Mouse (Mus musculus) brain, embryonic 14.5 days (tissue): Measurements from ENCODE around the gene Eno2. TPM values are rescaled to one million over a fixed set of nuclear protein-coding genes. Genes with fewer than 3 reads are reported as not detected.

Experiments
- DNase-seq: peaks from one replicate; pipeline ENCODE4 v3.0.0-alpha.2; 2011; ENCODE audit warnings: low read depth
- CTCF ChIP-seq: fragments of 200-500 bp; IDR thresholded peaks from 2 replicates; pipeline ENCODE4 v1.5.1; 2012; ENCODE audit warnings: inconsistent platforms, mild to moderate bottlenecking, moderate library complexity, borderline replicate concordance; ENCODE audit not compliant: insufficient read depth, insufficient read length; ENCODE audit errors: extremely low read depth
- POLR2A ChIP-seq: fragments of 200-500 bp; IDR thresholded peaks from 2 replicates; pipeline ENCODE4 v1.6.1; 2012; ENCODE audit warnings: mild to moderate bottlenecking, inconsistent platforms, borderline replicate concordance; ENCODE audit not compliant: poor library complexity, insufficient read depth, insufficient read length, severe bottlenecking; ENCODE audit errors: extremely low read depth
- polyA plus RNA-seq: library from polyadenylated mRNA; depleted of rRNA; stranded (reverse); fragments of >200 nt; gene quantifications from 2 replicates; pipeline ENCODE4 v1.2.3, GENCODE M21; 2012

Gene Eno2
- polyA plus RNA-seq, 1 experiment, result 69.6 TPM

DNA sequence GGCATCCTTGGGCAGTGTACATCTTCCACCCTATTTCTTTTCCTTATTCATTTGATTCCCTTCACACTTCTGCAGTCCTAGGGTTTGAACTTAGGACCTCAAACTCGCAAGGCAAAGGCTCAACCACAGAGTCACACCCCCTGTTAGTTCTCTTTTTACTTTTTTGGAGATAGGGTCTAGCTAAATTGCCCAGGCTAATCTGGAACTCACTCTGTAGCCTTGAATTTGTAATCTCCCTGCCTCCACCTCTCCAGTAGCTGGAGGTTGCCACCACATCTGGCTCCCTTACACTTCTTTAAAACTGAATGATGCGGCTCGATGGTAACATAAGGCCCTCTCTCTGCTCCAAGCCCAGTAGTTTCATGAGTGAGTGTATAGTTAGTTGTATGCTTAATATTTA is 35.1 kb downstream of the Eno2 start:
- TF ChIP-seq CTCF, result no peak
- no peak for TF ChIP-seq POLR2A
- no peak for DNase-seq

DNA sequence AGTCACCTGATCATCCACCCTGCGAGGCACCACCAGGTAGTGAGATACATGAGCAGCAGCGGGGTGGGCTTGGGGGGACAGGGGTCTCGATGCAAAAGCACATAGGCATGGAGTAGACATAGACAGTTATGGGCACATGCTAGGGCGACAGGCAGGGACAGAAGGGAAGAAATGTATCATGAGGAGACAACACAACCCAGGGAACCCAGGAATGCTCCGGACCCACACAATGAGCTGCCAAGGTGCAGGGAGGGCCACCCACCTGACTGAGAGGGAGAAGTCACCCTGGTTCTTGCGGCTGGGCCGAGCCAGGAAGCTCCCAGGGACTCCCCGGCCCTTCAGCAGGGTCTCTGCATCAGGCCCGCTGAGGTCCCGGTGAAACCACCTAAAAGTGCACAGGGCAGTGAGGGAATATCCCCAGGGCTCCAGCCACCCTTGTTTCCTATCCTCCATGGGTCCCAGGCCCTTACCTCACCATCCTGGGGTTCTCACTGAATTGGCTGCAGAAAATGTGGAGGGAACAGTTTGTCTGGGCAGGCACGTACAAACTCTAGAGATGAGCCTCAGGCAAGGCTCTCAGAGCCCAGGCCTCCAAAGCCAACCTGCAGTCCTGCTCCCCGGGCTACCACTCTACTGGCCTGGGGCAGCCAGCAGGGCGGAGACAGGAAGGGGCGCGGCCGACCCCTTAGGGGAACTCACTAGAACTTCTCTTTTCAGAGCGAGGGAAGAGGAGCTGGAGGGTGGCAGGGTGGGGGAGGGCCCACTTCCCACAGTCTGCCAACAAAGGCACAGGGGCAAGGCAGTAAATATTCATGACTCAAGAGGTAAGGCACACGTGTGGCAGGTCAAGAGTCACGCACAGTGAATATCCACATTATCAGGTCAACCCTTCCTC is 36.8 kb downstream of the Eno2 start:
- DNase-seq, result no peak
- TF ChIP-seq CTCF (no peak), POLR2A (no peak)

DNA sequence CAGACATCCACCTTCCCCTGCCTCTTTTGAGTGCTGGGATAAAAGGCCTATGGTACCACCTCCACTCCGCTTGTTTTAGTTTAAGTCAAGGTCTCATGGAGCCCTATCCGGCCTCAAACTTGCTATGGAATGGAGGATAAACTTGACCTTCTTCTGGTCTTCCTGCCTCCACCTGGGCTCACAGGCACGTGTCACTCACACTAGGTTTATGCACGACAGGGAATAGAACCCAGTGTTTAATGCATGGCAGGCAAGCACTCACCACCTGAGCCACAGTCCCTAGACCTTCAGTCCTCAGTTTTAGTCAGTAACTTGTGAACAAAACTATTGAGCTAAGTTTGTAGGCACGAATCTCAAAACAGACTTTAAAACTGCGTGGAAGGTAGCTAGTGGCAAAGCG is 38.4 kb downstream of the Eno2 start:
- no peak for TF ChIP-seq CTCF
- TF ChIP-seq POLR2A, result no peak
- DNase-seq, result no peak

DNA sequence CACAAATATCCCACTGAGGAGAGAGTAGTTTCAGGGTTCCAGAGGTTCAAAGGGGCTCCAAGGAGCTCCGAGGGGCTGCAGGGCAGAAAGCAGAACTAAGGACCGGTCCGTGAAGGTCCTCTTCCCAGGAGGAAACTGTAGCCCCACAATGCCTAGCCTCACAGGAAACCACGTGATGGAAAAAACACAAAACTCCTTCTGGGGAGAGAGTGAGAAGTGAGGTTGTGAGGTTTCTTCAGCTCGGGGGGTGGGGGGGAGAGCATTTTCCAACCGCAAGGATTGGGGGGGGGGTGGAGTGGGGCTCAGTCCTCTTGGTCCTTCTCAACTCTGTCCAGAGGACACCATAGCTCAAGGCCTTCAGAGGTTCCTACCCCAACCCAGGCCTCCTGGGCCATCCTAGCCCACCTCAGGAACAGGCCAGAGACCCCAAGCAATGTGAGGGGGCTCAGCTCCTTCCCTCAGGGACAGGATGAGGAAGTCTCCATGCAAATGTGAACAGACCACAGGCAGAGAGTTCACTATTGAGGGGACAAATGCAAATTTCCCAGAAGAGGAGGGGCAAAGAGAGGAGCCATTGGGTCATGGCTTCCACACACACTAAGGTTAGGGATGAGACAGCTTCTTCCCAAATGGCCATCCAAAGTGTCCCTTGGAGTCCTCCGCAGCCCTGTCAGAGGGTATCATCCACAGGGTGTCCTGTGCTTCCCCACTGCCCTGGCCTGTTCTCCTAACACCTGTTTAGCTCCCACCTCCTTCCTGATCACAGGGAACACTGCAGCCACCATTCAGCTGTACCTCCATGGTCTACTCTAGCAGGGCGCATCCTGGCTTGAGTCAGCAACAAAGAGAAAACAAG is 39.4 kb downstream of the Eno2 start:
- DNase-seq, result no peak
- no peak for TF ChIP-seq POLR2A
- no peak for TF ChIP-seq CTCF

DNA sequence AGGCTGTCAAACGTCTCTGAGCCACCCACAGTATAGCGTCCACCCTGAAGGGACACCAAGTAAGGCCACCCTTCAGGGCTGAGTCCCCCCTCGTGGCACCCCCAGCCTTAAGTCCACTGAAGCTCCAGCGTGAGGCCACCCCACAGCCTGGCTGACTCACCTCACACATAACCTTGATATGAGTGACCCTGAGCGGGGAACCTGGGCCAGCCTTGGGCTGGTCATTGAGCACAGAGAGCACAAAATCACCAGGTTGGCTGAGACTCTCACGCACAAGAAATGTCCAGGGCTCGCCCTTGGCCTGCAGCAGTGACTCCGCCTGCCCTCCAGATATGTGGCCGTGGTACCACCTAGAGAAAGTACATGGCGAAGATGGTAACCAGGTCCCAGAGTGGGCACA is 40.9 kb downstream of the Eno2 start:
- TF ChIP-seq CTCF (no peak), POLR2A (no peak)
- DNase-seq, result no peak

DNA sequence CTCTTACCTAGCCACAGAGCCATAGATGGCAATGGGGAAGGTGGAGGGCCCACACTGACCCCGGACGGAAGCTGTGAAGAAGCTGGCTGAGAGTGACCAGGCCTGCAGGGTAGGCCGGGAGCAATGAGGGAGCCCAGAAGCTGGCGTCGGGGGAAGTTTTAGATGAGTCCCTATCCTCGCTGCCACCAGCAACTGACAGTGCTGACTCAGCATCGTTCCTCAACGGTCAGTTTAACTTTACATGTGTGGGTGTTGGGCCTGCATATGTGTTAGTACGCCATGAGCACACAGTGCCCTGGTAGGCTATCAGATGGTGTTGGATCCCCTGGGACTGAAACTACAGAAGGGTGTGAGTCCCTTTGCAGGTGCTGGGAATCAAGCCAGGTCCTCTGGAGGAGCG is 45.0 kb downstream of the Eno2 start:
- TF ChIP-seq CTCF (no peak), POLR2A (no peak)

DNA sequence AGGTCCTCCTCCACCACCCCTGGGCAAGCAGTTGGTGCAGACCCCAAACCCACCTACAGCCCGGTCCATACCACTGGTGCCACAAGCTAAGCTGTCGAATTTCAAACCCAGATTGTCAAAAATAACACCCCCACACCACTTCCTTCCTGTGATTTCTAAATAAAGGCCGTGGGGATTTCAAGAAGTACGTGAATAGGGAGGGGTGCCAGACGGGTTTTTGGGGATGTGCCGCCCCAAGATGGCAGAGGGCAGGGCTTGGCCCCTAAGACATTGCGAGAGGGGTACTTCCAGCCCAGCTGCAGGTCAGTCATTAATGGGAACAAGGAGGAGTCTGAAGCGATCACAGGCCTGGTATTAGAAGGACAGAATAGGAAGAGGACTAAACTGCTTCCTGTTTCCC is 45.9 kb downstream of the Eno2 start:
- no peak for DNase-seq
- TF ChIP-seq POLR2A (no peak), CTCF (no peak)

More for the DNA sequence above, 45.0 kb downstream of the Eno2 start:
- no peak for DNase-seq

DNA sequence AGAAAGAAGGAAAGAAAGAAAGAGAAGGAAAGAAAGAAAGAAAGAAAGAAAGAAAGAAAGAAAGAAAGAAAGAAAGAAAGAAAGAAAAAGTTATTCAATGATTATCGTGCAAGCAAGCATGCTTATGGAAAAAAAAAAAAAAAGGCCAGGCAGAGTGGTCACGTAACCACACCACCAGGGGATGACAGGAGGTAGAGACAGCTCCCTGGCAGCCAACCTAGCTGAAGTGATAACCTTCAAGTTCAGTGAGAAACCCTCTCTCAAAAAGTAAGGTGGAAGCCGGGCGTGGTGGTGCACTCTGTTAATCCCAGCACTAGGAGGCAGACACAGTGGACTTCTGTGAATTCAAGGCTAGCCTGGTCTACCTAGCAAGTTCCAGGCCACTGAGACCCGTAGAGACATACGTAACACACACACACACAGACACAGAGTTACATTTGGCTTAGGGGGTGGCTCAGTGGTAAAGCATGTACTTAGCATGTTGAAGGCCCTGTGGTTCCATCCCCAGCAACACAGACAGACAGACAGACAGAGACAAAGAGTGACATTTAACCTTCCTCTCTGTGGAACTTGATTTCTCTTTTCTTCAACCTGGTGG is 46.5 kb downstream of the Eno2 start:
- no peak for DNase-seq
- TF ChIP-seq POLR2A (no peak), CTCF (no peak)

DNA sequence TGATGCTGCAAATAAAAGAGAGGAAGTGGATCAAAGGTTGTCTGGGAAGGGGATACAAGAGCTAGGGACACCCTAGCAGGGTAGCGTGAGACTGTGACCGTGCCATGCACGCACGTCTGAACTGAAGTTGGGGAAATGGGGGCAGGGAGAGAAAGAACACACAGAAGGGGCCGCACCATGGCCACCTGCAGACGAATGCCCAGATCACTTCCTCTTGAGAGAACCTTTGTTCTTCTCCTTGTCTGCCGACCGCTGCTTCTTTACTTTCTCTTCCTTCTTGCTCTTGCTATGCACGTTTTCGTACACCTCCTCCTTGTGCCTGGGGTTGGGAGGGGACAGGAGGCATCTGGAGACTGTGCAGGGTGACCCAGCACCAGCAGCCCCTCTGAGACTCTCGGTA is 48.6 kb downstream of the Eno2 start:
- TF ChIP-seq POLR2A, result no peak
- TF ChIP-seq CTCF, result no peak
- no peak for DNase-seq

DNA sequence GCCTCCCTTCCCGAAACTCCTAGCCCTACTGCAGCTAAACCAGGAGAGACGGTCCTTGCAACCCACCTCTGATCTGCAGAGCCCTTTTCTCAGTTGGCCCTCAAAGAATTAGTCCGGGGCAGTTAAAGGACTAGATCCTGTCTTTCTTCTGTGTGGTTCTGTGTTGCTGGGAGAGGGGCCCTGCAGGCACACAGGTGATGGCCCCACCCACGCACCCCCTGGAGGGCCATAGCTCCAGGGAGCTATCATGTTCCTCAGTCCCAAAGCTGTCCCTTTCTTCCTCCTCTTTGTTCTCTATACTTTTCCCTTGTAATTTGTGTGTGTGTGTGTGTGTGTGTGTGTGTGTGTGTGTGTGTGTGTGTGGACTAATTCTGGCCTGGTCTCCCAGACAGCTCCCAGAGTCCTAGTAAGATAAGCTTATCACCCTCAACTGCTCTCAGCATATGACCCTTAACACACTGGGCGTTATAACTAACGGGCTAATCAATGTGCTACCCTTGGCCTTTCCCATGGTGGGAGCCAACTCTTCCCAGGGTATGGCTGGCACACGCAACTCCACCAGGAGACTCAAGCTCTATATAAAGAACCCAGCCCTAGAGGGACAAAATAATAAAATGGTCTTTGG is 50.0 kb downstream of the Eno2 start:
- TF ChIP-seq CTCF (no peak), POLR2A (no peak)
- DNase-seq, result no peak

DNA sequence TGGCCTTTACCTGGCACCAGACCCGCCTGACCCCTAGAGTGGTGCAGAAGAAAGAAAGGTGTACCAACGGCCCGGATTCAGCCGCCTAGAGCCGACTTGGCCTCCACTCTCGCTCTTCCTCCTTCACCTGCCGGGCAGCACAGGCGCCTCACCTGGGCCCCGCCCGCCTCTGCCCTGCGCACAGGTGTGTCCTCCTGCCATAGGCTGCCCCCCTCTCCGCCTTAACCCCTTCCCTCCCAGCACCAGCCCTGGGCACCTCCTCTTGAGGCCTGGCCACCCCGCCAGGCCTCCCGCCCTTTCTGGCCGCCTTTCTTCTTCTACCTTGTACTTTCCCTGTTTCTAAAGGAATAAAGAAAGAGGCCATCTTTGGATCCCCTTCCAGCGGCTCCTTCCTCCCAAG is 50.8 kb downstream of the Eno2 start:
- DNase-seq, result no peak
- TF ChIP-seq POLR2A, result no peak
- TF ChIP-seq CTCF, result no peak
